Mouse (Mus musculus): ENCODE results near the gene Fxn.
A peak's percentile ranks its signal among the peaks of the same experiment; 100 is the strongest.

Fxn gene

DNA sequence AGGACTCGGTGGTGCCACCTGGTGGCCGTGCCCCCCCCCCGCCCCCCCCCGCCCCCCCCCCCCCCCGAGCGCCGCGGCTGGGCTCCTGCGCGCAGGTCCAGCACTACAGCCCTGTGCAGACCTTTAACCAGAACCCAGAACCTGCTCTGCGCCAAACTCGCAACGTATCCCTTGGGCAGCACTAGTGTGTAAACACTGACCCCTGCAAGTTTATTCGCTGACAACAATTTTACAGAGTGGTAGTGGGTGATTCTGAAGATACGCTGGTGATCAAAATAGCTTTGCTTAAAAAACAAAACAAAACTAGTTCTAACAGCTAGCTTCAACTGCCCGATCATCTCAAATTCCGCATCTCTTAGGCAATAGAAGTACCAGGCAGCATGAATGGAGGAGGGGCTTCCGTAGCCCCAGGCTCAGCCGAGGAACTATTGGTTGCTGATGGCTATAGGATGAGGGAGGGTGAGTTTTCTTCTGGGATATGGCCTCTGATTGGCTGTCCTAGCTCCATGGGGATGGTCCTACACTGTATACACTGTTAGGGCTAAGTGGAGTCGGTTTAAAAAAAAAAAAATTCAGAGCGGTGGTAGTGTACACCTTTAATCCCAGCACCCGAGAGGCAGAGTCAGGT lies at the start of gene Fxn:
Gene Fxn, minus strand, starts transcription at position 5 of the 628 bp plus-strand sequence.
- no peak for DNase-seq (ENCODE audit: low spot score)

DNA sequence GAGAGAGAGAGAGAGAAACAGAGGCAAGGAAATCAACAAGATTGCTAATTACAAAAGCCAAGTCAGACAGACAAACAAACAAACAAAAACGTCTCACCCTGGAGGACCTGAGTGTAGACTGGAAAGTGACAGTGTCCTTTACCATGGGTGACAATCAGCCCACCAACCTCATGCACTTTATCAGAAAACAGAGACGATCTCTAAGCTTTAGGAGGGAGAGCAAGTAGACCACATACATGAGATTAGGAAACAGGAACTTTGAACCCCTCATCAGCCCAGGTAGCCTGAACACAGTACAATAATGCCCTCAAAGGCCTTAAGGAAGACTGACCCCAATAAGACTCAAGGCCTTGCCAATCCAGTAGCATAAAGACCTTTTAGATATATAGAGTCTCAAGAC lies 47.5 kb upstream of the Fxn start:
- DNase-seq (ENCODE audit: low spot score): no peak

DNA sequence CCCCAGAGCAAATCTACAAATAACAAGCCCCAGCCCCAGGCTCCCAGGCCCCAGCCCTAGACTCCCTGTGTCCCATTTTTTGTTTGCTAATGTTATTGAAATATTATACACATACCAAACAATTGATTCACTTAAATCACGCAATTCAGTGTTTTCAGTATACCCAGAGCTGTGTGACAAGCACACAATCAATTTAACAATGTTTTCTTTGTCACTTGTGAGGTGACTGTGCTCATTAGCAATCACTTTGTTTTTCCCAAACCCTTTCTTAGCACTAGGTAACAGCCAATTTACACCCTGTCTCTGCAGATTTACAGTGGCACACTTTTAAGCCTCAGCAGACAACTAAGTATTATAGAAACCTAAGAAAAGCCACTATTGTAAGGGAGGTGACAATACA lies 46.6 kb upstream of the Fxn start:
- no peak for DNase-seq (ENCODE audit: low spot score)

DNA sequence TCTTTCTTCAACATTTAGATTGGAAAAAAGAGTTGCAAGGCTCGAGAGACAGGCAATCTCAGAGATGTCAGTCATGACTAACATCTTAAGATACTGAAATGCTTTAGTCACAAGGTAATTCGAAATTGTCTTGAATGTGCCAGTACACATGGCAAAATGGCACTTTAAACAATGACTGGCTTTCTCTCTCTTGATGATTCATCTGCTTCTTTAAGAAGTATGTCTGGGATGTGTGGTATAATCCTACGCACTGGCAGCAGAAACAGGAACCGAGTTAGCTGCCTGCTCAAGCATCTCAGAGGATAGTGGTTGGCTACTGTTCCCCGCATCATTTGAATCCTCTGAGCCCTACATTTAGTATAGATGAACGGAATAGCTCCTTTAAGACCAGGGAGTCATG lies 45.3 kb upstream of the Fxn start:
- DNase-seq (ENCODE audit: low spot score): peak; percentile 21

DNA sequence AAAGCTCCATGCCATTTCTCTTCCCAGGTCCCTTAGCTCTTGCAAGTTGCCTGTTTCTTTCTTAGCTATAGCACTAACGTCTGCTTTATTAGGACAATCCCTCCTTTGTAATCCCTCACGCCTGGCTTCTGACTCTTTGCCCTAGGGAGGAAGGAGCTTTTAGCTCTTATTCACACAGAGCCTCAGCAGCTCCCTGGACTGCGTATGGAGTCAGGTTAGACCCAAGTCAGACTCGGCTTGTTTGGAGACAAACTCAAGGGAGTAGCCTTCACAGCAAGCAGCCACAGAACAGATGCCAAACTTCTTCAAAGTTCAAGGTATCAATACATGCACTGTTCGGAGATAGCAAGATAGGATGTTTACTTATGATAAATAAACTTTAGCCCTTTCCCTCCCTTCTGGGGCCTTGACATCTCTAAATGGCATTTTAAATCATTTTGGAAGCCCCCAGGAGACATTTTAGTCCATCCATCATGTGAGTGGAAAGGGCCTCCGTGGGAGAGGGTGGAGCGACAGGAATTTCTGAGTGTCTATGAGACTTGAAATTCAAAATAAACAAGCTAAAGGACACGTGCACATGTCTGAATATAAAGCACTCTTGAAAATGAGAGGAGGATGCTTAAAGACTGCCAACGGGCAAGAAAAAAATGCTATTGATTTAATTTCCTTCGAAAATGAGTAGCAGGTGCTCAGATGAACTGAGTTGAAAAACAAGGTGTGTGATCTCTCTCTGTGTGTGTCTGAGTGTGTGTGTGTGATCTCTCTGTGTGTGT lies 43.6 kb upstream of the Fxn start:
- DNase-seq (ENCODE audit: low spot score): no peak

DNA sequence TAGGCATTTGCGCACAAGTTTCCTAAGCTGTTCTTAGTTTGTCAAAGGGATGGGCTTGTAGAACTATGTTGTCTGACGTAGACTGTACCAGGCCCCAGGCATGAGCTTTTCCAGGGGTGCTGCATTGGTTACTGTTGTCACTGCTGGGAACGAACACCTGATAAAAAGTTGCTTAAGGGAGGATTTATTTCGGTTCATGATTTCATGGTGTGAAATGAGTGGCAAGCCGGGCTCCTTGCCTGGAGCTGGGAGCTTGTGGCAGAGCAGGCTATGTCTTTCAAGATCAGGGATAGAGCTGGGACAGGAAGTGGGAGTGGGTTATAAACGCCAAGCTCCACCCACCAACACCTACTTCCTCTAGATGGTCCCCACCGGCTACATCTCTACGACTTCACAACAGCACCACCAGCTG lies 41.5 kb upstream of the Fxn start:
- DNase-seq (ENCODE audit: low spot score): no peak

DNA sequence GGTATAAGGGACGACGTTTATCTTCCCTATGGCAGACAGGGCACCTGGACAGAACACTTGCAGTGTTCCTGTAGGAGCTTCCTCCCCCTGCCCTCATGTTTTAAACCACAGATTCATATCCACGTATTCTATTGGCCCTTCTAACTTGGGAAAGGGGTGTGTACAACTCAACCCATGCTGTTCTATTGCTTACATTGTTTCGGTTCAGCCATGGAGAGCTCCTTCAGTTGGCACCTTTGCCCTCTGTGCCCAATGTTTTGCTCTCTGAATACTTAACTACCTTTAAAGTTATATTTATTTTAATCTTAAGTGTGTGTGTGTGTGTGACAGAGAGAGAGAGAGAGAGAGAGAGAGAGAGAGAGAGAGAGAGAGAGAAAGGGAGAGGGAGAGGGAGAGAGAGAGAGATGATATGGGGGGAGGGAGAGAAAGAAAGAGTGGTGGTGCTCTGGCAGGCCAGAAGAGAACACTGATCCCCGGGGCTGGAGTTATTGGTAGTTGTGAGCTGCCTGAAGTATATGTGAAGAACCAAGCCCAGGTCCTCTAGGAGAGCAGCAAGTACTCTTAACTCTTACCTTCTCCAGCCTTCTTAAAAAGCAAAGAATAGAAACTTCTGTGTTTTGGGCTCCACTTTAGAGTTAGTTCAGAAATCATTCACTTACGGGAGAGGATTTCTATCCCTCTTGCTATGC lies 41.0 kb upstream of the Fxn start:
- DNase-seq (ENCODE audit: low spot score): no peak

DNA sequence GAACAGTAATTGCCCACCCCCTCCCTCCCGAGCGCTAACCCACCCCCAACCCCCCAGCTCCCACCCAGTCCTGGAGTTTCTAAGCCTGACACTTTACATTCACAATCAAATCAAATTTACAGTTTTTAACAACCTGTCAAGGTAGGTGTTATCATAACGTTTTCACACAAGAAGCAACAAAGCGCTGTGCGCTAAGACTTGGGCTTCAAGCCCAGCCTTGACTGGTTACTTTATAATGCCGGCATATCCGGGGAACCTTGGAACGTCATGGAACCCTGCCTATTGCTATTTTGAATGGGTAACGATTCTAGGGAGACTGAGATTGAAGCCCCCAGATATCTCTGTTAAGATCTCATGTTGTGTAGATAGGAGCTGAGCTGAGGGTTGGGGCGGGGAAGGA lies 37.8 kb upstream of the Fxn start:
- no peak for DNase-seq (ENCODE audit: low spot score)

DNA sequence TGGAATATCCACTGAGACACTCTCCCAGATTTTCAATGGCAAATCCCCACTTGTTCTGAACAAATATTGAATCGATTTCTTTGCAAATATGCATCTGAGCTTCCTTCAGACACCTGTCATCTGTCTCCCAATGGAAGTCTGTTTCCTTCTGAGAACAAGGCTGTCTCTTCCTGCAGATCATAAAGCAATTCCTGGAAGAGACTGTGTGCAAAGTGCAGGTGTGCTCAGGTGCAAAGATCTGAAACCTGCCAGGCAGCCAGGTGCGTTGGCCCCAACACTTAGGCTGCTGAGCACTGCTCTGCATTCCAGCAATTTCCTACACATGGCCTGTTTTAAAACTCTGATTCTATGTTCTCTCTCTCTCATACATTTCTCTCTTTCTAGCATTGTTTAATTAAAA lies 37.3 kb upstream of the Fxn start:
- no peak for DNase-seq (ENCODE audit: low spot score)

DNA sequence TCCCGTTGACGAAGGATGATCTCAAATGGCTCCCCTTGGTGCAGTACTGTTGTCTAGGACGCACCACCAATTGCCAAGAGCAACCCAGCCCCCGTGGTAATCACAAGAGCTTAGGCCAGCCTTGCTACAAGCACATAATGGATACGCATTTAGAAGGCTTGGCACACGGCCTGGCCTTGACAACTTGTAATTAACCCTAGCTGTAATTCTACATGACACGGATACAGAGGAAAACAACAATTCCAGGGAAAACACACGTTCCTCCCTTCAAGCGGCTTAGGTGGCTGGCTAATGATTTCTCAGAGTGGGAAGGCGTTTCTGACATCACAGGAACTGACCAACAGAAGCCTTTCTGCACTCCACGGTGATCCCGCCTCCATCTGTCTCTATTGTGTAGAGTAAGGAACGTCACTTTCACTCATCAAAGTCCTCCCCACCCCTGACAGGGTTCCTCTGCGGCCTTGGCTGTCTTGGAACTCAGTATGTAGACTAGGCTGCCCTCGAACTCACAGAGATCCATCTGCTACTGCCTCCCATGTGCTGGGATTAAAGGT lies 36.7 kb upstream of the Fxn start:
- DNase-seq (ENCODE audit: low spot score): no peak

DNA sequence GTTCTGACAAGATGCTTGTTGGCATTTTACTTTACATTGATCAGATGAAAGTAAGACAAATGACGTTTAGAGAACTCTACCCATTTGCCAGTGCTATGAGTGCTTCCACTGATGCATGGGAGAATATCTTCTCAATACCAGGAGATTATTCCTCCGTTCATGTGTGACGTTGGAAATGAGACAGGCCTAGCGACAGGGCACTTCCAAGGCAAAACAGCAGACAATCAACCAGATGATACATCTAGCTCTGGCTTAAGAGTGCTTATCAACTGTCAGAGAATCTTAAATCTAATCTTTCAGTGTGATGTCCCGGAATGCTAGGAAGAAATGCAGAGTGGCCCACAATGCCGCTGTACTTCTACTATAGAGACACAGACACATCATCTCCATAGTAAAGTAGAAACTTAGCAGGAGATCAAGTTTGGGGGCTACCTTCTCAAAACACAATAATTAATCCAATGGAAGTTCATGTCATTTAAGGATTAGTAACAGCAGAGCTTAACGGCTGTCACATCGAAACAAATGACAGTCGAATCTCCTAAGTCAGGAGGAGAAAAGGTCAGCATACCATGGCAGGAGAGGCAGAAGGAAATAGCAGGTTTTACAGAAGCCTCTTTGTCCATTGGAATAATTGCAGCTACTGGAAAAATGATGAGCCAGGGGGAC lies 35.8 kb upstream of the Fxn start:
- DNase-seq (ENCODE audit: low spot score): no peak

DNA sequence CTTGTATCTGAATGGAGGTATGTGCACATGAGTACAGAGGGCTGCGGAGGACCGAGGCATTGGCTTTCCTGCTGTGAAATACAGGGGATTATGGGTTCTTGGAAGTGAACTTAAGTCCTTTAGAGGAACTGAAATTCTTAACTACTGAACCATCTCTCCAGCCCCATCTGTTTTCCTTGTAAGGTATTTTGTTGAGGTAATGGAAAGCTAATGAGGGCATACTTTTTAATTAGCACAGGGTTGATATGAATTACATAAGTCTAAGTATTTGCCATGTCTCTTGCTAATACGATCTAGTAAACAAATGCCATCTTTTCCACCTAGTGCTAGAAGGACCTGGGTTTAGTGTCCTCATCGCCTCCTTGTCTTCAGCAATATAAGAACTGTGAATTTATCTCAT lies 34.8 kb upstream of the Fxn start:
- DNase-seq (ENCODE audit: low spot score): no peak

DNA sequence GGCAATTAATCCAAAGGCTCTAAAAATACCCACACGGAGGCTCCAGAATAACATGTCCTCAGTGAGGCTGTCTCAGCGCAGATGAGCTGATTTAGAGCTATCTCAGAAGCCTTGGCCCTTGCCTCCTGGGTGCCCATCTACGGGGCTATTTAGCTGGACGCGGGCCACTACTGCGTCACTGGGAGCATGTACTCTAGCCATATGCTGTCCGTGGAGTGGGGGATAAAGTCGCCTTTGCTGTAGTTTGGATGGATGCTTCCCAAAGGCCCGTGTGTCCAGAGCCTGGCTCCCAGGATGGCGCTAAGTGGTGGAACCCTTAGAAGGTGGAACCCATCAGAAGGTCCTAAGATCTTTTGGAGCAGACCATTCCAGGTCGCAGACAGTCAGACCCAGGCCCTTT lies 34.3 kb upstream of the Fxn start:
- DNase-seq (ENCODE audit: low spot score): no peak

DNA sequence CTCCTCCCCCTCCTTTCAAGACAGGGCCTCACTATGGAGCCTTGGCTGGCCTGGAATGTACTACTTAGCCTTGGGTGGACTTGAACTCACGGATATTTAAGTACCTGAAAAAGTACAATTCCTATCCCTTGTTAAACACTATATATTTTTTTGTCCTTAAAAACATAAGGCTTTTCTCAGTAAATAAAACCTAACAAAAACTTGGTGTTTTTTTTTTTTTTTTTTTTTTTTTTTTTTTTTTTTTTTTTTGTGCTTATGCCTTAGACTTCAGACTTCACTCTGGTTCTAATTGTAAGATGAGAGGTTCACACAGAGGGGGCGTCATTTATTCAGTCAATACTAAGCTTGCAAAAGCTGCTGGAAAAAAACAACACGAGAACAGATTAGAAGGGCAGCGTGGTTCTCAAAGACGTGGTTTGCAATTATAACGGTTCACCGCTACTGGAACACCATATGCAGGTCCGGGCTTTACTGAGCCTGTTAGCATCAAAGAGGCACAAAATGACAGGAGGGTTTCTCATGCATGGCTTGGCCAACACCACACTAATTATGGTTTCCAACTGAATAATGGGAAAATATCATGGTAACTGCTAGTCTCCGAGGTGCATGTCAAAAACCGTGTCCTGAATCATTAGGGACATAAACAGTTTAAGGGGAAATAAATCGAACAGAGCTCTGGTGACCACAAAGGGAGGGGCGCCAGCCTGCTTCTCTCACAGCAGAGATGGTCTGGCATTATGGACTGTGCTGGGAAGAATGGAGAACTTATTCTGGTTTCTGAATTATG lies 32.3 kb upstream of the Fxn start:
- no peak for DNase-seq (ENCODE audit: low spot score)

DNA sequence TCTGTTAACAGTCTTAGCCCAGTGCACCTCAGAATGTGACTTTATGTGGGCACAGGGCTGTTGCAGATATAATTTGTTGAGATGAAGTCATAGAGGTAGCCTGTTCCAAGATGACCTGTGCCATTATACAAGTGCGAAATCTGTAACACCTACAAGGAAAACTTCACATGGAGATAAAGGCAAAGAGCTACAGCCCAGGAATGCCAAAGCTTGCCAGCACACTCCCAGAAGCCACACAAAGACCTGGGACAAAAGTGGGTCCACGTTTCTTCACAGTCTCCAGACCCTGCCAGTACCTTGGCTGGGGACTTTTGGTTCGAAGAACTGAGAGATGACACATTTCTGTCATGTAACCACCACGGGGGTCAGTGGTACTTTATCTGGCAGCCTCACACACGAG lies 31.6 kb upstream of the Fxn start:
- no peak for DNase-seq (ENCODE audit: low spot score)

DNA sequence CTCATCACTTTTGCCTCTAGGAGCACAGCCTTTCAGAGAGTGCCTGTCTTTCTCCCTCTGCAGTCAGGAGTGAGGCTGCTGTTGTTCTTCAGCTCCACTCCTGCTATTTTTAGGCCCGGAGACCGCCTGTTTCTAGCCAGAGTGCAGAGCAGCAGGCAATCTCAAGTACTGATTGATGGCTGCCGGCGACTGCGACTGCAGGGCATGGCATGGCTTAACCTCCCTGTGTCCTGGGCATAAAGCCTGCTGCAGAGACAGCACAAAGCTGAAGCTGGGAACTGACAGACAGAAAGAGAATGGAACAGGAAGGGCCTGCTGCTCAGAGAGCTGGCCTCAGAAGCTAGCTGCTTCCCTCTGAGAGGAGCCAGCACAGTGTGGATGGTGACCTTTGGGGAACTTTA lies 27.9 kb upstream of the Fxn start:
- peak; percentile 17 for DNase-seq (ENCODE audit: low spot score)

DNA sequence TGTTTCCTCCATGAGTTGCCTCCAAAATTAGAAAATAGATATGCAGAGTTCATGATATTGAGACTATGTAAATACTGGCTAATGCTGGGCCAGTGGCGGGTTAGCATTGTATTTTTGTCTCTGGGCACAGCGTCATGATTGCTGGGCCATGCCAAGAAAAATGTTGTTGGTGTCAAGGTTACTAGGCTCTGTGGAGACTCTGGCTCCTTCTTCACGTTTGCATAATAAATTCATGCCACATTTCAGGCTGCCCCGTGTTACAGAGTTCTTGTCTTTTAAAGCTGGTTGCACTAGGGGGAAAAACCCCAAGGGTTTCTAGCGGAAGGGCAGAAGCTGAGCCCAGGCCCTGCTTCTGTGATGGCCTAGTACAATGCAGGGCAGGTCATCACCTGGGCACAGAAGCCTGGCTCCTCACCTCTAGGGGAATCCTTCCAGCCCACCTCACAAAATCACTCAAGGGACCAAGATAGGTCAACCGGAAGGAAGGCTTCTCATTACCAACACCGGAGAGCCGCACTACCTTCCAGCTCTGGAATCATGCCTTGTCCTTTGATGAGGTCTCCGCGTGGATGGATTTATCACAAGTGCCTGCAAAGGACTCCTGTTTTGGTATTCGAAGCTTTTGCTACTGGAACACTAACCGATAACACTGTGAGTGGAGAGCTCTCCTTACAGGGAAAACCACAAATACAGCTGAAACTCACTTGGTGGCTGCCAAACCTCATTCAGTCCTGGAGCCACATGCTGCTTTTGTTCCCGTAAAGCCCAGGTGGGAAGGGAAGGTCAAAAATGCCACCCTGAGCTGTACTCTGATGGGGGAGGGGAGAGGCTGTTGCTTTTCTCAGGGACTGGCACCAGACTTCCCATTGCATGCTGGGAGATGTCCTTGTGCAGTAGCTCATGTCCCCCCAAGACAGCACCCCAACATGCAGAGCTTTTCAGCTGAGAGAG lies 27.1 kb upstream of the Fxn start:
- DNase-seq (ENCODE audit: low spot score): no peak

DNA sequence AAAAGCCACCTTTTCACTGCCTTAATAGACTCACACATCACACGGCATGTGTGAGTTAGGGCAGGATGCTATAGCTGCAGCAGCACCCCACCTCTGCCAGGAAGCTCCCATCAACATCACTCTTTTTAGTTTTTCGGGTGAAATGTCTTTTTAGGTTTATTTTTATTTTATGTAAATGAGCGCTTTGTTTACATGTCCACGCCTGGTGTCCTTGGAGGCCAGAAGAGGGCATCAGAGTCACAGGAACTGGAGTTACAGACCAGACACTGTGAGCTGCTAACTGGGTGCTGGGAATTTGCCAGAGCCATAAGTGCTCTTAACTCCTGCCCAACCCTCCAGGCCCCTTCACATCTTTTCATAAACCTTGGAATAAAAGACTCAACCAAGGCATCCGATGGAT lies 25.9 kb upstream of the Fxn start:
- no peak for DNase-seq (ENCODE audit: low spot score)

DNA sequence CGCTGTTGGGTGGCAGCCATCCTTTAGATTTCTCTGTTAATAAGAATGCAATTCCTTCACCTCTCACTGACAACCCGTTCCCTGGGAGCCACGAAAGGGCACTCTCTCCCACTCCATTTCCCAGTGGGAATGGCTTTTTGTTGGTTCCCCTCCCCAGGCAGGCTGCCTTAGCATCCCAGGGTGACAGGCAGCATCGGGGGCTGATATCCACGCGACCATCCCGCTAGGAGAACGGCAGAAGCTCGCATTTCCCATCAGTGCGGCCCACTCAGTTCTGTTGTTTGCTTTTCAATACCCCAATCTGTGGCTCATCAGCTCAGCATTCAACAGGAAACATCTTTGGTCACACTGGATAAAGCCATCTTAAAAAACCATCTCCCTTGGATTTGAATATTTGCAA lies 21.8 kb upstream of the Fxn start:
- no peak for DNase-seq (ENCODE audit: low spot score)

DNA sequence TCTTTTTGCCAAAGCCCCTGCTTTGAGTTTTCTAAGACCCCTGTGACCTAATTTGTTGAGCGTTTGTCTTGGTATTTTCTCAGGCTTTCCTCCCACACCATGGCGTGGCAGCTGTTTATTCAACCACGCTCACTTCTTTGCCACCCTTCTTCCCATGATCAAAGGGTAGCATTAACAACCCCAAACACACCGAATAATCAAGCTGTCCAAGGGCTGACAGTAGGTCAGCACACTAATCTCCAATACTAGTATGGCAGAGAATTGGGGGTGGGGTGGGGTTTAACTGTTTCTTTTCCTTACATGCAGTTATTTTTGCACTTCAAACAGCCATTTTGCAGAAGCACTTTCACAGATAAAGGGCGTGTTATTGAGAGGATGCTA lies 21.4 kb upstream of the Fxn start:
- no peak for DNase-seq (ENCODE audit: low spot score)
